ENCODE assay signal across 31 mouse cellular contexts in the genomic region with DNA sequence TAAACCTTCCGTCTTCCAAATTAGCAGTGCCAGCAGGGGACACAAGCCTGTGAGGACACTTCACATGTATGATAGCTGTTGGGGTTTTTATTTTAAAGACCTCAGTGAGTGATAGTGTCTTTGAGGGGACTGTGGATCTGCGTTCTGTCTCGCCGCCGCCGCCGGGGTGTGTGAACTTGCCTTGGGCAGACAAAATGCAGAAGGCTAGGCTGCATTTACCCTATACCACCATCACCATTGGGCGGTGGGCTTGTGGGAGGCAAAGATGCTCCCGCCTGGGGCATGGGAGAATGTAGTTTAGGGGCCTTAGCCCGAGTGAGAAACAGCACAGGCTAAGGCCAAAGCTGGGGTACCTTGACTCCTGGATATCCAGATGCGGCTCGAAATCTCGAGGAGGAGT. TPM values are rescaled to one million over a fixed set of nuclear protein-coding genes. Genes with fewer than 3 reads are reported as not detected.
DNase-seq lines count a peak whose midpoint lies in the region; ATAC-seq and TF ChIP-seq lines count a peak whose summit lies in the region.
"Had no signal": no experiment of that assay in that cellular context is flagged by ENCODE, and none has a peak within 500 bp of the region (broad histone marks: within the 10 kb centered on the region; RNA-seq: fewer than 3 reads in every experiment).

No protein-coding gene starts in this region.

- intact Hi-C loops in left cerebral cortex, postnatal 10 days (cut with DNase I): no loop called here

- no peak overlapping the region for H3K4me2 ChIP-seq in forebrain, embryonic 12.5 days
- H3K4me2 ChIP-seq in forebrain, embryonic 13.5 days: no peak overlapping the region
- H3K4me2 ChIP-seq: embryonic facial prominence, embryonic 13.5 days; embryonic facial prominence, embryonic 15.5 days had no signal

- H3K9me3 ChIP-seq in forebrain, embryonic 12.5 days: no peaks in the 10 kb centered on the region
- H3K9me3 ChIP-seq in forebrain, embryonic 13.5 days (replicated peaks): no peaks in the 10 kb centered on the region
- no peaks in the 10 kb centered on the region for H3K9me3 ChIP-seq in heart, embryonic 10.5 days
- H3K9me3 ChIP-seq in ES-E14 (ENCODE audit: control insufficient read depth, insufficient read depth, low read depth, low read length): no peaks in the 10 kb centered on the region
- H3K9me3 ChIP-seq: embryonic facial prominence, embryonic 13.5 days; embryonic facial prominence, embryonic 15.5 days; forebrain, embryonic 10.5 days had no signal

- peak; percentile 68 for DNase-seq in heart, embryonic 10.5 days (ENCODE audit: low spot score)
- DNase-seq in heart, adult 9 months (ENCODE audit: low spot score in 2 of 2): no peak
- DNase-seq in ES-E14 (ENCODE audit: low read depth, low spot score): no peak
- no peak for DNase-seq in frontal cortex, postnatal 36 days (ENCODE audit: low spot score in 2 of 2)
- DNase-seq in left cerebral cortex, postnatal 10 days (ENCODE audit: extremely low spot score in 1 of 2, low spot score in 2 of 2): no peak
- DNase-seq: adrenal gland, adult 8-10 months; adrenal gland, postnatal 14 days; adrenal gland, postnatal 36 days; B cell, adult 2 months; cerebellum, adult 11-12 months; cerebellum, adult 8-10 months; cerebellum, adult 9-11 months; cerebellum, postnatal 14 days; cerebellum, postnatal 36 days; embryo, embryonic 11 days had no signal

- no peak overlapping the region for H3K27ac ChIP-seq in forebrain, embryonic 12.5 days
- H3K27ac ChIP-seq in forebrain, embryonic 13.5 days: no peak overlapping the region
- H3K27ac ChIP-seq in heart, embryonic 10.5 days: no peak overlapping the region
- no peak overlapping the region for H3K27ac ChIP-seq in ES-E14 (ENCODE audit: insufficient read depth, low read depth, low read length, poor library complexity, severe bottlenecking)
- H3K27ac ChIP-seq: embryonic facial prominence, embryonic 13.5 days; embryonic facial prominence, embryonic 15.5 days; forebrain, embryonic 10.5 days had no signal

- no peak overlapping the region for H3K9ac ChIP-seq in forebrain, embryonic 12.5 days
- H3K9ac ChIP-seq in forebrain, embryonic 13.5 days: no peak overlapping the region
- H3K9ac ChIP-seq in ES-E14 (ENCODE audit: insufficient read depth, low read depth, low read length, poor library complexity, severe bottlenecking): 0 out of 2 replicates have a peak overlapping the region, but pooled peaks have one; percentile 19
- H3K9ac ChIP-seq: embryonic facial prominence, embryonic 13.5 days; embryonic facial prominence, embryonic 15.5 days had no signal

- 0 out of 2 replicates have a peak, but pooled peaks have one; percentile 14 for ATAC-seq in forebrain, embryonic 12.5 days (ENCODE audit: low FRiP score)
- no peak for ATAC-seq in forebrain, embryonic 13.5 days
- ATAC-seq: activated CD4-positive, CD25-positive, alpha-beta regulatory T cell, adult 4 months; CD4-positive, CD25-positive, alpha-beta regulatory T cell, adult 4 months; forebrain, embryonic 14.5 days; forebrain, embryonic 16.5 days had no signal

- WGBS in forebrain, embryonic 12.5 days: 92% methylated on average over 13 of the region's 13 CpGs
- 91% methylated on average over 13 of the region's 13 CpGs for WGBS in forebrain, embryonic 13.5 days
- 82% methylated on average over 13 of the region's 13 CpGs for WGBS in heart, embryonic 10.5 days

- no peaks in the 10 kb centered on the region for H3K27me3 ChIP-seq in forebrain, embryonic 12.5 days
- H3K27me3 ChIP-seq in forebrain, embryonic 13.5 days: no peaks in the 10 kb centered on the region
- 0 out of 2 replicates have a peak, but pooled peaks cover 3% of the 10 kb centered on the region for H3K27me3 ChIP-seq in heart, embryonic 10.5 days (ENCODE audit: insufficient read depth, poor library complexity, severe bottlenecking)
- H3K27me3 ChIP-seq: CH12.LX; embryonic facial prominence, embryonic 13.5 days; embryonic facial prominence, embryonic 15.5 days had no signal

- H3K4me1 ChIP-seq in forebrain, embryonic 12.5 days: no peaks in the 10 kb centered on the region; the same call in 1 of the 2 replicates
- peaks cover 5% of the 10 kb centered on the region; the same call in 1 of the 2 replicates for H3K4me1 ChIP-seq in forebrain, embryonic 13.5 days
- no peaks in the 10 kb centered on the region for H3K4me1 ChIP-seq in heart, embryonic 10.5 days
- 0 out of 4 replicates have a peak, but pooled peaks cover 0 to 6% of the 10 kb centered on the region in 2 experiments for H3K4me1 ChIP-seq in ES-E14 (ENCODE audit: control insufficient read depth in 2 of 2, insufficient read depth in 2 of 2, low read length in 2 of 2, poor library complexity in 1 of 2)
- H3K4me1 ChIP-seq: embryonic facial prominence, embryonic 13.5 days; embryonic facial prominence, embryonic 15.5 days; forebrain, embryonic 10.5 days had no signal

- H3K4me3 ChIP-seq in forebrain, embryonic 12.5 days (replicated peaks): no peak overlapping the region
- no peak overlapping the region for H3K4me3 ChIP-seq in forebrain, embryonic 13.5 days
- no peak overlapping the region for H3K4me3 ChIP-seq in heart, embryonic 10.5 days
- H3K4me3 ChIP-seq in ES-E14 (ENCODE audit: insufficient read depth in 1 of 2, low read depth in 1 of 2, low read length in 2 of 2, poor library complexity in 1 of 2, severe bottlenecking in 1 of 2): peak overlapping the region; percentile 42 to 49; a peak in 3 of 4 replicates
- H3K4me3 ChIP-seq: embryonic facial prominence, embryonic 13.5 days; embryonic facial prominence, embryonic 15.5 days; erythroblast, embryonic 14.5 days; forebrain, embryonic 10.5 days had no signal

- in situ Hi-C loops in ES-E14 (cut with MboI; ENCODE audit: low sequenced_read_pairs in 2 of 2, unreplicated experiment in 2 of 2): no loop called here

- H3K36me3 ChIP-seq in forebrain, embryonic 12.5 days (replicated peaks): no peaks in the 10 kb centered on the region
- no peaks in the 10 kb centered on the region for H3K36me3 ChIP-seq in forebrain, embryonic 13.5 days (ENCODE audit: poor library complexity, severe bottlenecking)
- H3K36me3 ChIP-seq in heart, embryonic 10.5 days: no peaks in the 10 kb centered on the region
- H3K36me3 ChIP-seq in ES-E14 (ENCODE audit: control insufficient read depth, insufficient read depth, low read length, poor library complexity, severe bottlenecking): no peaks in the 10 kb centered on the region
- H3K36me3 ChIP-seq: embryonic facial prominence, embryonic 13.5 days; embryonic facial prominence, embryonic 15.5 days; forebrain, embryonic 10.5 days had no signal

TF ChIP-seq in ES-E14, 5 proteins besides CTCF, POLR2A, EP300 and RAD21:
- TF ChIP-seq CHD2 (IDR thresholded peaks at IDR 0.05; ENCODE audit: low read depth, low read length): no peak
- no peak for TF ChIP-seq ZNF384 (IDR thresholded peaks at IDR 0.05; ENCODE audit: low read depth, low read length)
- TF ChIP-seq HCFC1 (IDR thresholded peaks at IDR 0.05; ENCODE audit: borderline replicate concordance, insufficient read depth, low read length): no peak
- no peak for TF ChIP-seq MAFK (IDR thresholded peaks at IDR 0.05; ENCODE audit: insufficient read depth, low read depth, low read length)
- no peak for TF ChIP-seq ZC3H11A (IDR thresholded peaks at IDR 0.05; ENCODE audit: borderline replicate concordance, low read depth, low read length)

RNA-seq across cellular contexts. Expression of a gene that starts 35.9 kb away (rescaled TPM):
- polyA plus RNA-seq in forebrain, embryonic 12.5 days (2016; fragmentation: Nextera tagmentation; extraction: Ambion mirVana): not detected in 2 replicates
- 0.22 TPM in 1 of 2 replicates, not detected in the other for polyA plus RNA-seq in forebrain, embryonic 13.5 days (2015; fragmentation: Nextera tagmentation; extraction: Ambion mirVana)
- polyA plus RNA-seq in heart, embryonic 10.5 days (2016; fragmentation: Nextera tagmentation; extraction: Ambion mirVana): not detected in 2 replicates
- total RNA-seq in ES-E14 (2012; rRNA removed): not detected in 2 replicates
- not detected for total RNA-seq in left cerebral cortex, postnatal 10 days (2021)
- total RNA-seq: adrenal gland, adult 18-20 months; adrenal gland, adult 8-10 months; adrenal gland, postnatal 14 days; adrenal gland, postnatal 36 days; CH12.LX; common myeloid progenitor, adult 5-6 weeks; MEL had no signal
- polyA plus RNA-seq: activated CD4-positive, CD25-positive, alpha-beta regulatory T cell, adult 4 months; CD4-positive, CD25-positive, alpha-beta regulatory T cell, adult 4 months; embryonic facial prominence, embryonic 11.5 days; embryonic facial prominence, embryonic 13.5 days; embryonic facial prominence, embryonic 15.5 days; erythroblast, embryonic 14.5 days; forebrain, embryonic 16.5 days; frontal cortex, adult 2 months had no signal

RNA-seq across cellular contexts. Expression of a gene that starts 49.1 kb away (rescaled TPM):
- 5.2 and 5.3 TPM in 2 replicates for polyA plus RNA-seq in forebrain, embryonic 12.5 days (2016; fragmentation: Nextera tagmentation; extraction: Ambion mirVana)
- polyA plus RNA-seq in forebrain, embryonic 13.5 days (2015; fragmentation: Nextera tagmentation; extraction: Ambion mirVana): 3.7 and 4.8 TPM in 2 replicates
- 9.8 and 12.2 TPM in 2 replicates for polyA plus RNA-seq in heart, embryonic 10.5 days (2016; fragmentation: Nextera tagmentation; extraction: Ambion mirVana)
- total RNA-seq in ES-E14 (2012; rRNA removed): 5.8 and 7.0 TPM in 2 replicates
- total RNA-seq in left cerebral cortex, postnatal 10 days (2021): 10 to 100 TPM; 16.0 to 16.7 TPM

Comparison
In these comparisons a context has a peak if more than half of its experiments do, and no peak if none do; other contexts are left out.
1. H3K4me3 ChIP-seq: peak in ES-E14 (2 of 2); none in forebrain, embryonic 12.5 days (single experiment), forebrain, embryonic 13.5 days (single experiment) and heart, embryonic 10.5 days (single experiment).